Mouse (Mus musculus) thymus, postnatal 0 days (tissue): Measurements from ENCODE around the gene 2010003K11Rik. TPM values are rescaled to one million over a fixed set of nuclear protein-coding genes. Genes with fewer than 3 reads are reported as not detected.

ENCODE experiments used
- DNase-seq: peaks from one replicate; pipeline ENCODE4 v3.0.0-alpha.2; 2015; ENCODE audit warnings: low spot score
- polyA plus RNA-seq: library from polyadenylated mRNA; unstranded; fragments of >200 nt; fragmentation: Nextera tagmentation; extraction: Ambion mirVana; gene quantifications from 2 replicates; pipeline ENCODE4 v1.2.1, GENCODE M21; 2015

2010003K11Rik gene
- polyA plus RNA-seq = not detected in 2 replicates

- DNase-seq = no peak
These were observed at the start of gene 2010003K11Rik for GRCm38 (mm10) chr19:4498062-4498933. 2010003K11Rik (minus strand) TSS chr19:4498583.

DNA sequence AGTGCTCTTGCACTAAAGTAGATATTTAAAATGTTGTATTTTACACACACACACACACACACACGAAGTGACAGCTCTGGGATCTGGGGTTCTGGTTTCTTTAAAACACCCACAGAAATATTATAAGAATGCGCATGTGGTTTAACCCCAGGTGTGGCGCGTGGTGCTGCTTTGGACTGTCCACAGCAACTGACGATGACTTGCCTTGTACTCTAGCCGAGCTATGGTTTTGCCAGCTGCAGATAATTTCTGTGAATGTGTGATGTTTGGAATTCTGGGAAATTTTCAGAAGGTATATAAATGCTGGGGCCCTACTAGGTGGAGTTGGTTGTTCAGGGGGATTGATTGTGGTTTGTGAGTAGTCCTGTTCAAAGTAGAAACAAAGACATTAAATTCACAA lies 49.4 kb upstream of the 2010003K11Rik start:
- DNase-seq = no peak

GRCm38 (mm10) chr19:4545841-4546240 lies 47.5 kb upstream of the 2010003K11Rik start:
- no peak for DNase-seq

- no peak for DNase-seq
These were observed 46.7 kb upstream of the 2010003K11Rik start for GRCm38 (mm10) chr19:4545091-4545490.

DNA sequence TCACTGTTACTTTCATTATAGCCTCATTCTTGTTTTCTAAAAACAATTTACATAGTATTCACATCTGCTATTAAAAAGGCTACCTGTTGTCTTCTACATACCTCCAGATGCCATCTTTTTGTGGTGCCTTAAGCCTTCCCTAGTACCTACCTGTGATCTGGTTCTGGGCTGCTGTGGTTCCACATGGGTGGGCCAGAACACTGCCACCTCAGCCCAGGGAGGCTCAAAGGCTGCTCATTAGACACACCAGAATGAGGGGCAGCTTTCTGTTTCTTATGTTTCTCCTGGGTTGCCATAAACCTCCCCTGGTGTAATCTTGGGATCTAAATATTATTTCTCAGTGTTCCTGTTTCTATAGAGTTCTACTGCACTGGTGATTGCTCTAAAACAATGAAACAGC lies 43.7 kb upstream of the 2010003K11Rik start:
- no peak for DNase-seq

GRCm38 (mm10) chr19:4540992-4541391 lies 42.6 kb upstream of the 2010003K11Rik start:
- no peak for DNase-seq

GRCm38 (mm10) chr19:4540263-4540662 lies 41.9 kb upstream of the 2010003K11Rik start:
- DNase-seq = no peak

DNA sequence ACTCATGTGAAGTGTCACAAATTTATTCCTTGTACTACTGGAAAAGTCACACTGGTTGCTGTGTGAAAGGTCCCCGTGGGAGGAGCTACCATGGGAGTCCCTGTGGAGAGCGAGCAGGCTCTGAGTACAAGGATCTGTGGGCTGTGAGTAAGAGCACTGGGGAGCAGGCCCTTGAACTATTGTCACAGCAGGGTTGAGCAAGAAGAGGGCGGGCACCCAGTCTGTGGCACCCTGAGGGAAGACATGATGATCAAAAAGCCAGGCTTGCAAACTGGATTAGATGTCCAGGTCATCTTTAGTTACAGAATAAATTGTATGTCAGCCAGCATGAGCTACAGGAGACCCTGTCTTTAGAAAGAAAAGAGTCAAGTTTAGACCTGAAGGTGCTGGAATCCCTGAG lies 38.2 kb upstream of the 2010003K11Rik start:
- no peak for DNase-seq

DNA sequence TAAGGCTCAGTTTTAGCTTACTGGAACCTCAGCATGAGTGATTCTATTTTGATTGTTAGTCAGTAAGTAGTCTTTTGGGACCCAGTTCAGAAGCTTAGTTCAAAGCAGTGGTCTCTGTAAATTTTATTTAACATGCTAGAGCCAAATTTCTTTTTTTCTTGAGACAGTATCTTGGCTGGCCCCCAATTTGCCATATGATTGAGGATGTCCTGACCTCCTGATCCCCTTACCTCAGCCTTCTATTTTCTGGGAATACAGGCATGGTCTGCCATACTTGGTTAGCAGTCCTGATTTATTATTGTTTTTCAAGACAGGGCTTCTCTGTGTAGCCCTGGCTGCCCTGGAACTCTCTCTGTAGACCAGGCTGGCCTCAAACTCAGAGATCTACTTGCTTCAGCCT lies 37.5 kb upstream of the 2010003K11Rik start:
- DNase-seq = no peak

GRCm38 (mm10) chr19:4534646-4535045 lies 36.3 kb upstream of the 2010003K11Rik start:
- DNase-seq = no peak

DNA sequence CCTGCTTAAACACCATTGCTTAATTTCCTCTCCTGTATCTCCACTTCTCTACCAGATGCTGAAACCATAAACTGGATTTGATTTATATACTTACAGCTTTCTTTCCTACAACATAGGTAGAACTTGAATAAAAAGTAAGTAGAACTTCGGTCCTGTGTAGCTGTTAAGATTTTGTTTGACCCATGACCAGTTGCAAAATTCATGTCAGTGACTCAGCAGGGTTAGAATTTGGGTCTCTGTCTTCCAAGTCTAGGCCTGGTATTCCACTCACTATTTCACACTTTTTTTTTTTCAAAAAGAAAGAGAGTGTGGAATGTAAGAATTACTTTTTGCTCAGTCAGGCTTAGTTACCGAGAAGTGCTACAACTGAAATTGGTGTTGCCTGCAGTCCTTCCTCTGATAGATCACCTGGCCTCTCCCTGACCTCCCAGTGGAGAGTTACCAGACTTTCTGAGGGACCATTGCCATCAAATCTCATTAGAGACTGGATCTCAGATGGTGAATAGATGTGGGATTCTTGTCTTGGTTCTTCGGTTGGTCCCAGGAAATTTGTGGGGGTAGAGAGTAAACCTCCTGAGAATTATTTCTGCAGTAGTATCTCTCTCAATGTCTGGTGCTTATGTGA lies 23.2 kb upstream of the 2010003K11Rik start:
- no peak for DNase-seq

DNA sequence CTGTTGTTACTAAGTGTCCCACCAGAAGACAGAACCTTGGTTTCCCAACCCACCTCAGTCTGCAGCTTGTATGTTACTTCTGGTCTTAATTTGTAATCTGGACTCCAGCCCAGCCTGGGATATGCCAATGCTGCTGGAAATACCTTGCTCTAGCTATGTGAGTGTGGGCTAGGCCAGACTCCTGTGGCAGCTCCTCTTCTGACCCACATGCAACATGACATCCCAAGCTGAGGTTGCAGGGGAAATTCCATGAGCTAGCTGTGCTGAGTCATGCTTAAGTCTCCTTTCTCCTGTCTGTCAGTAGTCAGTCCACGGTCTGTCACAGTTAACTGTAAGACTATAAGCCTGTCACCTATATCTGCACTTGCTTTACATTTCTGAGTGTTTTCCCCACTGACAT lies 19.1 kb upstream of the 2010003K11Rik start:
- DNase-seq = no peak

DNA sequence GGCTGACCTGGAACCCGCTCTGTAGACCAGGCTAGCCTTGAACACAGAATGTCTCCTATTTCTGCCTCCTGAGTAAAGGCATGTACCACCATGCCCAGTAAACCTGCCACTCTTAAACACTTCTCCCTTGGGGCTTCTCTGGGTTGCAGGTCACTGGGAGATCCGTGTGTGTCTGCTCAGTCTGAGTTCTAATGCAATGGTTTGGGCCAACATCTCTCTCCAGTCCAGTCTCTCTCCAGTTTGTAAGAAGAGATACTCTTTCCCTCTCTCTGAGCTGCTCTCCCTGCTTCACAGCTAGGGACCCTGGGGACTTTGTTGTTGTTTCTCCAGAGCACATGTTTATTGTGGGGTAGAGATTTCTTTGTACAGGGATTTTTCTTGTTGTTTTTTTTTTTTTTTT lies 17.9 kb upstream of the 2010003K11Rik start:
- DNase-seq = no peak

GRCm38 (mm10) chr19:4515746-4516145 lies 17.4 kb upstream of the 2010003K11Rik start:
- no peak for DNase-seq

- DNase-seq = no peak
These were observed 15.0 kb upstream of the 2010003K11Rik start for GRCm38 (mm10) chr19:4513236-4513858.

- no peak for DNase-seq
These were observed 12.9 kb upstream of the 2010003K11Rik start for GRCm38 (mm10) chr19:4511116-4511841.

GRCm38 (mm10) chr19:4509986-4510963 lies 11.9 kb upstream of the 2010003K11Rik start, which contains the start of gene Pcx:
Pcx (plus strand) TSS chr19:4510472.
- DNase-seq = peak; percentile 100

DNA sequence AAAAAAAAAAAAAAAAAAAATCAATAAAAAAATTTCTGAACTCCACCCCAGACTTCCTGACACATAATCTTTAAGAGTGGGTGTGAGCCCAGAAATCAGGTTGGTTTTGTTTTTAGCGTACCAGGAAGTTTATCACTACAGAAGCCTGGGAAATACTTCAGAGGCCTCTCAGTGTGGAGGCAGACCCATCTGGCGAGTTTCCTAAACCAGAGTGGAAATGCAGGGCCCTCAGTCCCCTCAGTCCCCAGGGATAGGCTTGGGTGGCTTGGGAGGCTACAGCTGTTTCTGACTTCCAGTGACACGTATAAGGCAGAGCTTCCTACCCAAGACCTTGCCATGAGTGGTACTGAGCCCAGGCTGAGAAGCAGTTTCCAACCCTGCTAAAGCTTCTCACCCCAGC lies 9.4 kb upstream of the 2010003K11Rik start:
- DNase-seq = no peak

GRCm38 (mm10) chr19:4504830-4505229 lies 6.4 kb upstream of the 2010003K11Rik start:
- no peak for DNase-seq

DNA sequence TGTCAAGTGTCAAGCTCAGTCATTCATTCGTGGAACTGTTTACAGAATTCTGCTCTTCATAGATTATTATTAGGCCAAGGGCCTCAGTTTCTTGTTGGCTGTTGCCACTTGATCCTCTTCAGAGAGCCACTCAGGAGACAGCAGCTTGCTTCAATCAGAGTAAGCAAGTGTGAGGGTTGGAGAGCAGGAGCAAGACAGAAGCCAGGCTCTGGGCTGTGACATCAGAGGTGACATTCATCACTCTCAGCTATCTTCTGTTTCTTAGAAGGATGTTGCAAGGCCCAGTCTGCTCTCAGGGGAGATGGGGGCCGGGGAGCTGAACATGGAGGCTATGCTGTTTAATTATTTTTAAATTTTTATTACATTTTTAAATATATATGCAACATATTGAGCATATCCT lies 4.3 kb upstream of the 2010003K11Rik start:
- no peak for DNase-seq
